ENCODE assay signal across 9 mouse cellular contexts in genomic region chr16:14377321-14377720, GRCm38 (mm10). TPM values are rescaled to one million over a fixed set of nuclear protein-coding genes. Genes with fewer than 3 reads are reported as not detected.
A peak's percentile ranks its signal among the peaks of the same experiment; 100 is the strongest.
DNase-seq lines count a peak whose midpoint lies in the region; ATAC-seq lines count a peak whose summit lies in the region.
"Had no signal": no experiment of that assay in that cellular context is flagged by ENCODE, and none has a peak within 500 bp of the region (broad histone marks: within the 10 kb centered on the region; RNA-seq: fewer than 3 reads in every experiment).

No protein-coding gene starts in this region.

- H3K9ac ChIP-seq in stomach, embryonic 15.5 days = no peak overlapping the region
- H3K9ac ChIP-seq: limb, embryonic 13.5 days had no signal

- H3K27me3 ChIP-seq in stomach, embryonic 15.5 days (replicated peaks) = no peaks in the 10 kb centered on the region
- H3K27me3 ChIP-seq: limb, embryonic 13.5 days had no signal

- 49% methylated on average over 2 of the region's 2 CpGs for WGBS in stomach, embryonic 15.5 days

- H3K36me3 ChIP-seq in stomach, embryonic 15.5 days = no peaks in the 10 kb centered on the region
- H3K36me3 ChIP-seq: limb, embryonic 13.5 days had no signal

- peak overlapping the region; percentile 46; the same call in 1 of the 2 replicates for H3K27ac ChIP-seq in stomach, embryonic 15.5 days
- H3K27ac ChIP-seq: limb, embryonic 13.5 days had no signal

- peak; percentile 56; the same call in 1 of the 2 replicates for ATAC-seq in stomach, embryonic 15.5 days (ENCODE audit: insufficient read depth, low FRiP score, low read depth)

- 0 out of 2 replicates have a peak, but pooled peaks cover 5% of the 10 kb centered on the region for H3K4me1 ChIP-seq in stomach, embryonic 15.5 days

- H3K4me3 ChIP-seq in stomach, embryonic 15.5 days (replicated peaks) = no peak overlapping the region
- H3K4me3 ChIP-seq: limb, embryonic 13.5 days had no signal

- H3K9me3 ChIP-seq in stomach, embryonic 15.5 days = no peaks in the 10 kb centered on the region
- H3K9me3 ChIP-seq: limb, embryonic 13.5 days had no signal

- DNase-seq in cerebellum, adult 11 months = peak; percentile 27
- no peak for DNase-seq in cerebellum, adult 9-10 months
- peak; percentile 18 for DNase-seq in thymus, postnatal 4 days
- no peak for DNase-seq in thymus, postnatal 36 days
- DNase-seq in heart, postnatal 25 days (ENCODE audit: low spot score) = peak; percentile 52
- peak; percentile 42 to 65 for DNase-seq in left cerebral cortex, adult 9 months (ENCODE audit: low spot score in 2 of 2)
- no peak for DNase-seq in neural tube, embryonic 10.5 days (ENCODE audit: extremely low spot score, low spot score)

- H3K4me2 ChIP-seq in stomach, embryonic 15.5 days = no peak overlapping the region
- H3K4me2 ChIP-seq: limb, embryonic 13.5 days had no signal

- intact Hi-C loops in heart, postnatal 25 days (cut with DNase I) = no loop called here

RNA-seq across cellular contexts. Expression of gene Abcc1, which starts 16.0 kb away (rescaled TPM):
- 10 to 100 TPM; 19.0 to 26.9 TPM for total RNA-seq in heart, postnatal 25 days (2021)
- 11.2 and 12.3 TPM in 2 replicates for polyA plus RNA-seq in stomach, embryonic 15.5 days (2015; fragmentation: Nextera tagmentation; extraction: Ambion mirVana)

Comparison
In these comparisons a context has a peak if more than half of its experiments do, and no peak if none do; other contexts are left out.
1. DNase-seq: peak in cerebellum, adult 11 months (single experiment), thymus, postnatal 4 days (single experiment), heart, postnatal 25 days (single experiment) and left cerebral cortex, adult 9 months (2 of 2); none in cerebellum, adult 9-10 months (single experiment), thymus, postnatal 36 days (0 of 2) and neural tube, embryonic 10.5 days (single experiment).